Mouse (Mus musculus): Measurements from ENCODE around the gene Emc4.

- TF ChIP-seq CTCF (IDR thresholded peaks at IDR 0.05; ENCODE audit: low read depth), result no peak
- no peak for TF ChIP-seq EP300 (IDR thresholded peaks at IDR 0.05; ENCODE audit: low read depth)
These were observed 39.6 kb downstream of the Emc4 start for GRCm38 (mm10) chr2:112328069-112328777.
